In the genomic region with DNA sequence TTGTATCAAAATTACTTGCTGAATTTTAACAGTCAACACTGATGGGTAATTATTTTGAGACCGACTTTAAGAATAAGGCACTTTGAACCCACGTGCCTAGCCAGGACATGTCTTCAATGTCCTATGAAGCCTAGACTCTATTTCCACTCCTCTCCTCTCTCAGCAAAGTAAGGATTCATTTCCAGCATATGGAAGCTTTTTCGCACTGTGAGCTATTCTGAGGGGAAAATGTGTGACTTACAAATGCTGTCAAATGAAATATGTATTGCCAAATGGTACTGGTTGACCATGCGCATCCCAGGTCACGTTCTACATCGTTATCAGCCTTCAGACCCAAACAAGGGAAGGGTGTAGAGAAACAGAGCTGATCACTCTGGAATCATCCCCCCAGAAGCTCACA, we compare ENCODE assay signal across 33 mouse cellular contexts. TPM values are rescaled to one million over a fixed set of nuclear protein-coding genes. Genes with fewer than 3 reads are reported as not detected.
"Had no signal": no experiment of that assay in that cellular context is flagged by ENCODE, and none has a peak within 500 bp of the region (broad histone marks: within the 10 kb centered on the region; RNA-seq: fewer than 3 reads in every experiment).

No protein-coding gene starts in this region.

- H3K36me3 ChIP-seq: heart, embryonic 12.5 days; heart, embryonic 13.5 days; heart, embryonic 15.5 days; hindbrain, embryonic 10.5 days; hindbrain, embryonic 12.5 days; hindbrain, embryonic 13.5 days; hindbrain, embryonic 15.5 days; intestine, embryonic 15.5 days; kidney, embryonic 15.5 days had no signal

- DNase-seq: heart, postnatal 10 days; heart, postnatal 14 days; heart, postnatal 36 days; heart, postnatal 4 days; kidney, adult 11 months; kidney, adult 18-20 months; kidney, adult 2 months; kidney, adult 8-10 months; kidney, adult 9 months; kidney, postnatal 10 days; kidney, postnatal 14 days; kidney, postnatal 25 days; layer of hippocampus, adult 9-11 months; layer of hippocampus, postnatal 36 days had no signal

- H3K27ac ChIP-seq: heart, embryonic 13.5 days; heart, embryonic 15.5 days; hindbrain, embryonic 10.5 days; hindbrain, embryonic 12.5 days; hindbrain, embryonic 13.5 days; hindbrain, embryonic 14.5 days; hindbrain, embryonic 15.5 days; hindbrain, postnatal 0 days; intestine, embryonic 15.5 days; layer of hippocampus, adult 2 months; left cerebral cortex, adult 2 months had no signal

- ATAC-seq: inflammation-experienced regulatory T-cells, adult 6 months; intestine, embryonic 15.5 days; intestine, embryonic 16.5 days; intestine, postnatal 0 days had no signal

- H3K4me2 ChIP-seq: heart, embryonic 11.5 days; heart, embryonic 12.5 days; heart, embryonic 13.5 days; heart, embryonic 15.5 days; hindbrain, embryonic 12.5 days; hindbrain, embryonic 13.5 days; hindbrain, embryonic 14.5 days; hindbrain, embryonic 15.5 days; intestine, embryonic 15.5 days; kidney, embryonic 15.5 days had no signal

- H3K27me3 ChIP-seq: heart, embryonic 12.5 days; heart, embryonic 13.5 days; heart, embryonic 15.5 days; hindbrain, embryonic 12.5 days; hindbrain, embryonic 13.5 days; hindbrain, embryonic 15.5 days; intestine, embryonic 15.5 days; kidney, embryonic 15.5 days had no signal

- H3K9me3 ChIP-seq: heart, embryonic 12.5 days; heart, embryonic 13.5 days; heart, embryonic 15.5 days; hindbrain, embryonic 10.5 days; hindbrain, embryonic 12.5 days; hindbrain, embryonic 13.5 days; hindbrain, embryonic 15.5 days; intestine, embryonic 15.5 days; kidney, embryonic 15.5 days had no signal

- H3K4me1 ChIP-seq: heart, embryonic 12.5 days; heart, embryonic 13.5 days; heart, embryonic 15.5 days; hindbrain, embryonic 10.5 days; hindbrain, embryonic 12.5 days; hindbrain, embryonic 13.5 days; hindbrain, embryonic 15.5 days; intestine, embryonic 15.5 days had no signal

- H3K4me3 ChIP-seq: heart, embryonic 12.5 days; heart, embryonic 13.5 days; heart, embryonic 15.5 days; hindbrain, embryonic 10.5 days; hindbrain, embryonic 12.5 days; hindbrain, embryonic 13.5 days; hindbrain, embryonic 15.5 days; intestine, embryonic 15.5 days; kidney, embryonic 15.5 days; layer of hippocampus, adult 2 months; left cerebral cortex, adult 2 months had no signal

- H3K9ac ChIP-seq: heart, embryonic 12.5 days; heart, embryonic 13.5 days; heart, embryonic 15.5 days; hindbrain, embryonic 12.5 days; hindbrain, embryonic 13.5 days; hindbrain, embryonic 14.5 days; hindbrain, embryonic 15.5 days; intestine, embryonic 15.5 days; kidney, embryonic 15.5 days had no signal

RNA-seq across cellular contexts. Expression of a gene that starts 23.5 kb away (rescaled TPM):
- total RNA-seq: heart, postnatal 10 days; heart, postnatal 14 days; heart, postnatal 25 days; heart, postnatal 36 days; heart, postnatal 4 days; hematopoietic stem cell, adult 5-6 weeks had no signal
